Mouse (Mus musculus) kidney, embryonic 15.5 days (tissue): Measurements from ENCODE around the gene Trim44. TPM values are rescaled to one million over a fixed set of nuclear protein-coding genes. Genes with fewer than 3 reads are reported as not detected.

Experiments
- ATAC-seq: fragments of 200-750 bp; cut with Nextera tagmentation; replicated peaks from 2 replicates; pipeline ENCODE4 v1.8.0; 2017; ENCODE audit warnings: moderate TSS enrichment; ENCODE audit not compliant: low FRiP score
- H3K27ac ChIP-seq: fragments of 300-500 bp; sonication (generic); 2 replicates; pipeline ENCODE4 v1.5.1; 2015; ENCODE audit warnings: mild to moderate bottlenecking, inconsistent platforms
- H3K27me3 ChIP-seq: fragments of 300-500 bp; sonication (generic); 2 replicates; pipeline ENCODE4 v1.6.1; 2015; ENCODE audit warnings: inconsistent platforms
- H3K36me3 ChIP-seq: fragments of 300-500 bp; sonication (generic); 2 replicates; pipeline ENCODE4 v1.6.1; 2015; ENCODE audit warnings: inconsistent platforms
- H3K4me1 ChIP-seq: fragments of 300-500 bp; sonication (generic); 2 replicates; pipeline ENCODE4 v1.6.1; 2015; ENCODE audit warnings: inconsistent platforms
- H3K4me2 ChIP-seq: fragments of 300-500 bp; sonication (generic); 2 replicates; pipeline ENCODE4 v1.6.1; 2015; ENCODE audit warnings: moderate library complexity, mild to moderate bottlenecking, inconsistent platforms
- H3K4me3 ChIP-seq: fragments of 300-500 bp; sonication (generic); replicated peaks from 2 replicates; pipeline ENCODE4 v1.5.1; 2015; ENCODE audit warnings: mild to moderate bottlenecking, inconsistent platforms
- H3K9ac ChIP-seq: fragments of 300-500 bp; sonication (generic); 2 replicates; pipeline ENCODE4 v1.6.1; 2015; ENCODE audit warnings: mild to moderate bottlenecking, inconsistent platforms
- H3K9me3 ChIP-seq: fragments of 300-500 bp; sonication (generic); replicated peaks from 2 replicates; pipeline ENCODE4 v1.6.1; 2016; ENCODE audit warnings: inconsistent platforms
- WGBS: fragments of 180-500 bp; shearing (Covaris S2); methylation state at CpG from one replicate; pipeline ENCODE4 v1.1.7; 2015; ENCODE audit warnings: mixed read lengths; 5-methylcytosine and 5-hydroxymethylcytosine counted together
- polyA plus RNA-seq: library from polyadenylated mRNA; unstranded; fragments of >200 nt; fragmentation: Nextera tagmentation; extraction: Ambion mirVana; gene quantifications from 2 replicates; pipeline ENCODE4 v1.2.1, GENCODE M21; 2015

The Trim44 gene
- polyA plus RNA-seq, 1 experiment from 2014 or later = 27.3 TPM

- ATAC-seq = no peak
- no peak overlapping the region for H3K27ac ChIP-seq
- H3K9me3 ChIP-seq = no peaks in the 10 kb centered on the region
- H3K4me2 ChIP-seq = no peak overlapping the region
- no peaks in the 10 kb centered on the region for H3K36me3 ChIP-seq
- WGBS = 60% methylated on average over 8 of the region's 8 CpGs
- no peak overlapping the region for H3K4me3 ChIP-seq
- 0 out of 2 replicates have a peak, but pooled peaks cover 6% of the 10 kb centered on the region for H3K27me3 ChIP-seq
- no peak overlapping the region for H3K9ac ChIP-seq
- H3K4me1 ChIP-seq = no peaks in the 10 kb centered on the region
These were observed 29.9 kb upstream of the Trim44 start for GRCm38 (mm10) chr2:102437357-102438030.

GRCm38 (mm10) chr2:102433879-102434278 is 26.3 kb upstream of the Trim44 start:
- Histone ChIP-seq H3K9me3 (no peaks in the 10 kb centered on the region), H3K9ac (no peak overlapping the region), H3K27me3 (0 out of 2 replicates have a peak, but pooled peaks cover 6% of the 10 kb centered on the region), H3K4me1 (no peaks in the 10 kb centered on the region), H3K4me3 (no peak overlapping the region), H3K4me2 (no peak overlapping the region), H3K36me3 (no peaks in the 10 kb centered on the region), H3K27ac (no peak overlapping the region)
- ATAC-seq = no peak
- WGBS = 95% methylated on average over 1 of the region's 1 CpGs

DNA sequence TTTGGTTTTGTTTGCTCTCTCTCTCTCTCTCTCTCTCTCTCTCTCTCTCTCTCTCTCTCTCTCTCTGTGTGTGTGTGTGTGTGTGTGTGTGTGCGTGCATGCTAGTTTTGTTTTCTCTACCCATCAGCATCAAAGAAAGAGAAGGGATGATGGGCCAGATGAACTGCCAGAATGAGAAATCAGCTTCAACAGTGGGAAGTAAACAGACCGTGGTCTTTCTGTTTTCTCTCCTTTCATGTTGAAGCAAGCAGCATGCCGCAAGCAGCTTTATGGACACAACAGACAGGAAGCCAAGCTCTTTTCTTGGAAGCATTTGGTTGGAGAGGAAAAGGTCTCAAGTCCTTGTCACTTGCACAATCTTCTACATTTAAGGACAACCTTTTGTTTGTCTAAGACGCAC is 23.5 kb upstream of the Trim44 start:
- Histone ChIP-seq H3K4me3 (no peak overlapping the region), H3K9ac (no peak overlapping the region), H3K36me3 (no peaks in the 10 kb centered on the region), H3K27ac (no peak overlapping the region), H3K4me1 (no peaks in the 10 kb centered on the region), H3K27me3 (0 out of 2 replicates have a peak, but pooled peaks cover 2% of the 10 kb centered on the region), H3K9me3 (no peaks in the 10 kb centered on the region), H3K4me2 (no peak overlapping the region)
- WGBS = 42% methylated on average over 4 of the region's 4 CpGs
- no peak for ATAC-seq

DNA sequence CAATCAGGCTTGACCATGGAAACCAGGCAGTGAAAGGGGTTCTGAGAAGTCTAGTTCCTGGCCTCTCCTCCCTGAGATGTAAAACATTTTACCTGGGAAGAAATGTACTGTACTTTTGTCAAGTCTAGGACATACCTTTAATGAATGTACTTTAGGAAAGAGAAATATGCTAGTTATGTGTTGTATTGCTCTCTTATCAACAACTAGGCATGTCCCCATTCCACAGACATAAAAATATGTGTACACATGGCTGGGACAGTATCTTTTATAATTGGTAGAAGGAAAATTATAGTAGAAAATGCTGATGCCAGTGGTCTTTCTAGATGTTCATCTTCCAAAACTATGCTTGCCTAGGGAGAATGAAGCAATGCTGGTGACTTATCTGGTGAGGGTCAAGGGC is 20.3 kb upstream of the Trim44 start:
- H3K4me1 ChIP-seq = no peaks in the 10 kb centered on the region
- ATAC-seq = no peak

GRCm38 (mm10) chr2:102426434-102426833 is 18.8 kb upstream of the Trim44 start:
- no peaks in the 10 kb centered on the region for H3K27me3 ChIP-seq
- H3K4me3 ChIP-seq = no peak overlapping the region
- H3K9ac ChIP-seq = no peak overlapping the region
- H3K4me1 ChIP-seq = no peaks in the 10 kb centered on the region
- H3K36me3 ChIP-seq = no peaks in the 10 kb centered on the region
- H3K27ac ChIP-seq = no peak overlapping the region
- no peak for ATAC-seq
- WGBS = 58% methylated on average over 3 of the region's 3 CpGs
- H3K4me2 ChIP-seq = no peak overlapping the region
- no peaks in the 10 kb centered on the region for H3K9me3 ChIP-seq

More for the DNA sequence above, 20.3 kb upstream of the Trim44 start:
- Histone ChIP-seq H3K36me3 (no peaks in the 10 kb centered on the region), H3K27me3 (no peaks in the 10 kb centered on the region), H3K4me3 (no peak overlapping the region), H3K27ac (no peak overlapping the region), H3K9me3 (no peaks in the 10 kb centered on the region), H3K9ac (no peak overlapping the region), H3K4me2 (no peak overlapping the region)

DNA sequence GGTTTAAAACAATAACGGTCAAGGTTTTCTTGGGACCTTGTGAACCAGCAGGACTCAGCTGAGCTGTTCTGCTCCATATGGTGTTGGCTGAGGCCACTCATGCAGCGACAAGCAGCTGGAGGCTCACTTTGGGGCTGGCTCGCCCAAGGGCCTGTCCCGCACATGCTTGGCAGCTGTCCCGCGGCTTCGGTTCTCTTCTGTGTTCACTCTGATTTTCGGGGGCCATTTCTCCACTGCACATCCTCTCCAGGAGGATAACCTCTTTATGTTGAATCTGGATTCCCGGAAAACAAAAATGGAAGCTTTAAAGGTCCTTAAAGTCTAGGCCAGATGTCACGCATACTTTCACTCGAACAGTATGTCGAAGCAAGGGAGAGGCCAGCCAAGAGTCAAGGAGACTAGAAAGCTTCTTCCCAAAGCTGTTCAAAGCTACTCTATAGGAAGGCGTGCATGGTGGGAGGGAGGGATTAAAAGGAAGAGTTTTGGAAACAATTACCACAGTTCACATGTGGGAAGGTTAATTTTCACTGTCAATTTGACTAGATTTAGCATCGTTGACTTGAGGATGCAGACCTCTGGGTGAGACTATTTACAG is 8.6 kb upstream of the Trim44 start:
- H3K27me3 ChIP-seq = no peaks in the 10 kb centered on the region
- no peak overlapping the region for H3K9ac ChIP-seq
- H3K9me3 ChIP-seq = no peaks in the 10 kb centered on the region
- ATAC-seq = no peak
- no peak overlapping the region for H3K27ac ChIP-seq
- 84% methylated on average over 14 of the region's 14 CpGs for WGBS
- no peak overlapping the region for H3K4me2 ChIP-seq
- H3K36me3 ChIP-seq = no peaks in the 10 kb centered on the region
- H3K4me1 ChIP-seq = no peaks in the 10 kb centered on the region
- no peak overlapping the region for H3K4me3 ChIP-seq

GRCm38 (mm10) chr2:102412738-102413137 is 5.1 kb upstream of the Trim44 start:
- Histone ChIP-seq H3K36me3 (no peaks in the 10 kb centered on the region), H3K9me3 (no peaks in the 10 kb centered on the region), H3K4me1 (peaks cover 13% of the 10 kb centered on the region), H3K4me2 (no peak overlapping the region), H3K9ac (no peak overlapping the region), H3K4me3 (no peak overlapping the region), H3K27me3 (no peaks in the 10 kb centered on the region), H3K27ac (no peak overlapping the region)
- no peak for ATAC-seq
- 74% methylated on average over 2 of the region's 2 CpGs for WGBS

DNA sequence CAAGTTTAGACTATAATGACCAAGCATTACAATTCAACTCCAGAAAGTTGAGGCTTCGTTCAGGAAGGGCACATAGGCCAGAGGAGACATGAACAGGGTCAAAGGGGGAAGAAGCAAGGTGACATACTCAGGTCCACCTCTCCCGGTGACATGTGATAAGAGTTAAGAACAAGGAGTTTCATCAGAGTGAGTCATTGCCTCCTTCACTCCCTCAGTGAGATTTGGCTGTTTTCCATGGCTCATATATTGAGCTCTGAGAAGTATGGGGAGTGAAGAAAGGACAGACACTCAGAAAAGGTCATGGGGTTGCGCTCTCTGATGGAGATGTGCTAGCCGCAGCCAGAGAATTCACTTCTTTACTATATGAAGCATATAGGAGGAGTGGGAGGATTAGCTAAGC is 3.0 kb upstream of the Trim44 start:
- no peak overlapping the region for H3K27ac ChIP-seq
- no peaks in the 10 kb centered on the region for H3K27me3 ChIP-seq
- H3K4me3 ChIP-seq = no peak overlapping the region
- ATAC-seq = no peak
- H3K9me3 ChIP-seq = no peaks in the 10 kb centered on the region
- no peak overlapping the region for H3K4me2 ChIP-seq
- H3K9ac ChIP-seq = no peak overlapping the region
- no peaks in the 10 kb centered on the region for H3K36me3 ChIP-seq
- 50% methylated on average over 4 of the region's 4 CpGs for WGBS
- peaks cover 32% of the 10 kb centered on the region for H3K4me1 ChIP-seq

DNA sequence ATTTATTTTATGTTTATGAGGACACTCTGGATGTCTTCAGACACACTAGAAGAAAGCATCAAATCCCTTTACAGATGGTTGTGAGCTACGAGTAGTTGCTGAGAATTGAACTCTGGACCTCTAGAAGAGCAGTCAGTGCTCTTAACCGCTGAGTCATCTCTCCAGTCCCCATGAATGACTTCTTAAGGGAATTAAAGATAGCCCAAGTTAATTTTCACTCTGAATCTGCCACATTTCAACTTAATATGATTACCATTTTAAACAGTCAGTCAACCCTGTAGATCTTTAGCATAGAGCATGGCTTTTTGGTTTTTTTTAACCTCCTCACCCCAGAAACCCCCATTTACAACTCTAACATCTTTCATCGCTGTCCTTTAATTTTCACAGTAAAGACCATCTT is 2.1 kb upstream of the Trim44 start:
- Histone ChIP-seq H3K27ac (no peak overlapping the region), H3K4me1 (peaks cover 32% of the 10 kb centered on the region), H3K4me3 (no peak overlapping the region), H3K9me3 (no peaks in the 10 kb centered on the region), H3K36me3 (no peaks in the 10 kb centered on the region), H3K9ac (no peak overlapping the region), H3K4me2 (no peak overlapping the region), H3K27me3 (no peaks in the 10 kb centered on the region)
- no peak for ATAC-seq
- 84% methylated on average over 3 of the region's 3 CpGs for WGBS

GRCm38 (mm10) chr2:102406324-102407304 is 1.0 kb downstream of the Trim44 start:
- Histone ChIP-seq H3K36me3 (no peaks in the 10 kb centered on the region), H3K4me1 (peaks cover 32% of the 10 kb centered on the region), H3K9me3 (no peaks in the 10 kb centered on the region), H3K27me3 (no peaks in the 10 kb centered on the region), H3K4me2 (peak overlapping the region; percentile 15), H3K27ac (peak overlapping the region; percentile 23; the same call in 1 of the 2 replicates), H3K9ac (no peak overlapping the region), H3K4me3 (no peak overlapping the region)
- WGBS = 56% methylated on average over 4 of the region's 4 CpGs
- 0 out of 2 replicates have a peak, but pooled peaks have one; percentile 53 for ATAC-seq

DNA sequence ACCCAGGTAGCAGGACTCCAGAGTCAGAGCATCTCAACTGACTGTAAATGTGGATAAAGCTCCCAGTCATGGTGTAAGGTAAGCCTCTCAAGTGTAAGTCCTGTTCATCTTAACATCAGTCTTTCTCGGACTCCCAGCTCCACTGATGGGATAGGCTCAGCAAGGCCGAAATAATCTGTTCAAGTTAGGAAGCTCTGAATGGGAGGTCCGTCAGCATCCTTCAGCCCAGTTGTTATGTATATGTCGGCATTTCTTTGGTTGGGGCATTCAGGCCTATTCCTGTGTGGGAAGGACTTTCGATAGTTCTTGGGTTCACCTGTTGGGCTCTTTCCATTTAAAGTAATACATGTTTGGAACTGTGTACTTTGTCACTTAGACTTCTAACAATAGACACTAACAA is 3.6 kb downstream of the Trim44 start:
- ATAC-seq = no peak
- Histone ChIP-seq H3K27ac (no peak overlapping the region), H3K36me3 (no peaks in the 10 kb centered on the region), H3K4me2 (no peak overlapping the region), H3K9me3 (no peaks in the 10 kb centered on the region), H3K4me3 (no peak overlapping the region), H3K4me1 (peaks cover 46% of the 10 kb centered on the region), H3K9ac (no peak overlapping the region), H3K27me3 (no peaks in the 10 kb centered on the region)
- 80% methylated on average over 5 of the region's 5 CpGs for WGBS

DNA sequence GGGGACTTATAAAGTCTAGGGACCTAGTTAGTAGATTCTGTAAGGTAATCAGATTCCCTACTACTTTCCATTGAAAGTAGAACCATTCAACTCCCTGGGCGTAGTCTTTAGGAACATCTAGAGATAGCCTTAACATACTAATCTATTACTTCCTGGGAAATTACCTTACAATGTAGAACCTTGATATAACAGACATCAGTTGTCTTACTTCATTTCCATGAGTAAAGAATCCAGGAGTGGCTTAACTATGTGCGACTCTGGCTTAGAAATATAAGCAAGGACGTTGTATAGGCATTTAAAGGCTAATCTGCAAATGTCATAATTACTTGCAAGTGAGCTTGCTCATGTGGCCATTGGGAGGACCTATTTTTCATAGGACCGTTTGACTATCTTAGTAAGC is 4.3 kb downstream of the Trim44 start:
- H3K27ac ChIP-seq = no peak overlapping the region
- ATAC-seq = no peak
- 92% methylated on average over 4 of the region's 4 CpGs for WGBS

More for the DNA sequence above, 4.3 kb downstream of the Trim44 start:
- Histone ChIP-seq H3K4me2 (no peak overlapping the region), H3K27me3 (no peaks in the 10 kb centered on the region), H3K4me1 (peaks cover 45% of the 10 kb centered on the region), H3K4me3 (no peak overlapping the region), H3K36me3 (no peaks in the 10 kb centered on the region), H3K9me3 (no peaks in the 10 kb centered on the region), H3K9ac (no peak overlapping the region)
